ENCODE assay signal across 8 mouse cellular contexts in genomic region chr14:21830876-21831767, GRCm38 (mm10). TPM values are rescaled to one million over a fixed set of nuclear protein-coding genes. Genes with fewer than 3 reads are reported as not detected.
DNase-seq lines count a peak whose midpoint lies in the region; ATAC-seq and TF ChIP-seq lines count a peak whose summit lies in the region.

No protein-coding gene starts in this region.

- H3K4me3 ChIP-seq in embryonic facial prominence, embryonic 10.5 days: peak overlapping the region; percentile 96
- peak overlapping the region; percentile 97 for H3K4me3 ChIP-seq in intestine, postnatal 0 days (ENCODE audit: low read depth, low read length)
- H3K4me3 ChIP-seq in midbrain, embryonic 11.5 days (ENCODE audit: low read depth, low read length): peak overlapping the region; percentile 99

- ATAC-seq in granulocyte monocyte progenitor cell, adult 5-6 weeks (replicated peaks; ENCODE audit: poor library complexity, severe bottlenecking): peak; percentile 89
- peak; percentile 91 for ATAC-seq in intestine, postnatal 0 days
- ATAC-seq in midbrain, embryonic 11.5 days (ENCODE audit: low FRiP score): peak; percentile 99

- DNase-seq in adrenal gland, postnatal 14 days: peak; percentile 98
- DNase-seq in embryonic facial prominence, embryonic 10.5 days (ENCODE audit: low spot score): peak; percentile 97
- DNase-seq in left cerebral cortex, postnatal 4 days: peak; percentile 97
- DNase-seq in midbrain, embryonic 11.5 days (ENCODE audit: low spot score, missing footprints): peak; percentile 99
- DNase-seq in right cerebral cortex, postnatal 4 days: peak; percentile 91
- peak; percentile 96 for DNase-seq in yolk sac, embryonic 10.5 days (ENCODE audit: low spot score)

- no peaks in the 10 kb centered on the region for H3K27me3 ChIP-seq in embryonic facial prominence, embryonic 10.5 days (replicated peaks; ENCODE audit: low read depth, poor library complexity, severe bottlenecking)
- H3K27me3 ChIP-seq in intestine, postnatal 0 days (replicated peaks; ENCODE audit: control insufficient read depth, insufficient read depth, low read length): no peaks in the 10 kb centered on the region
- H3K27me3 ChIP-seq in midbrain, embryonic 11.5 days (ENCODE audit: control insufficient read depth, insufficient read depth, low read length): no peaks in the 10 kb centered on the region

- H3K36me3 ChIP-seq in embryonic facial prominence, embryonic 10.5 days (replicated peaks): peaks cover 33% of the 10 kb centered on the region
- H3K36me3 ChIP-seq in intestine, postnatal 0 days (ENCODE audit: control insufficient read depth, insufficient read depth): peaks cover 21% of the 10 kb centered on the region
- H3K36me3 ChIP-seq in midbrain, embryonic 11.5 days (ENCODE audit: control insufficient read depth, insufficient read depth, low read length): no peaks in the 10 kb centered on the region

- peak overlapping the region; percentile 100 for H3K27ac ChIP-seq in embryonic facial prominence, embryonic 10.5 days (replicated peaks)
- H3K27ac ChIP-seq in intestine, postnatal 0 days (ENCODE audit: low read depth, low read length): peak overlapping the region; percentile 97
- H3K27ac ChIP-seq in midbrain, embryonic 11.5 days (ENCODE audit: low read depth, low read length): peak overlapping the region; percentile 86

- under 1% methylated on average over 73 of the region's 73 CpGs for WGBS in embryonic facial prominence, embryonic 10.5 days
- under 1% methylated on average over 71 of the region's 73 CpGs for WGBS in intestine, postnatal 0 days
- WGBS in midbrain, embryonic 11.5 days: under 1% methylated on average over 70 of the region's 73 CpGs

- H3K4me1 ChIP-seq in embryonic facial prominence, embryonic 10.5 days: peaks cover 28% of the 10 kb centered on the region
- H3K4me1 ChIP-seq in intestine, postnatal 0 days (replicated peaks; ENCODE audit: control insufficient read depth, insufficient read depth, low read length): peaks cover 18% of the 10 kb centered on the region
- peaks cover 19% of the 10 kb centered on the region for H3K4me1 ChIP-seq in midbrain, embryonic 11.5 days (ENCODE audit: control insufficient read depth, insufficient read depth, low read length)

- peak; percentile 39 for TF ChIP-seq CTCF in intestine, postnatal 0 days (IDR thresholded peaks at IDR 0.05; ENCODE audit: low read depth)

- H3K9me3 ChIP-seq in embryonic facial prominence, embryonic 10.5 days: no peaks in the 10 kb centered on the region
- H3K9me3 ChIP-seq in intestine, postnatal 0 days (ENCODE audit: control insufficient read depth): no peaks in the 10 kb centered on the region
- no peaks in the 10 kb centered on the region for H3K9me3 ChIP-seq in midbrain, embryonic 11.5 days (ENCODE audit: control insufficient read depth, low read length)

- H3K4me2 ChIP-seq in intestine, postnatal 0 days (replicated peaks; ENCODE audit: low read depth): peak overlapping the region; percentile 75
- H3K4me2 ChIP-seq in midbrain, embryonic 11.5 days: peak overlapping the region; percentile 87

- intact Hi-C loops in left cerebral cortex, postnatal 4 days (cut with DNase I): loop anchor here (5.0 kb wide), 1 partner anchor 79 kb away; the partner anchor contains the start of genes Dusp13 and Samd8

- H3K9ac ChIP-seq in intestine, postnatal 0 days (ENCODE audit: low read depth, low read length): peak overlapping the region; percentile 94
- H3K9ac ChIP-seq in midbrain, embryonic 11.5 days (ENCODE audit: low read length): peak overlapping the region; percentile 94

RNA-seq across cellular contexts. Expression of gene Vdac2, which starts 6.1 kb away (rescaled TPM):
- 239 and 261 TPM in 2 replicates for total RNA-seq in adrenal gland, postnatal 14 days (2021)
- polyA plus RNA-seq in embryonic facial prominence, embryonic 10.5 days (2016; fragmentation: Nextera tagmentation; extraction: Ambion mirVana): 286 TPM in 2 replicates
- 212 and 291 TPM in 2 replicates for total RNA-seq in granulocyte monocyte progenitor cell, adult 5-6 weeks (2014; fragmentation: Nextera tagmentation)
- total RNA-seq in granulocyte monocyte progenitor cell, adult 5-6 weeks (2017): 386 and 388 TPM in 2 replicates
- 354 and 371 TPM in 2 replicates for polyA plus RNA-seq in intestine, postnatal 0 days (2015; fragmentation: Nextera tagmentation; extraction: Ambion mirVana)
- 100 to 1,000 TPM; 182 to 185 TPM for total RNA-seq in left cerebral cortex, postnatal 4 days (2021)
- 312 and 315 TPM in 2 replicates for polyA plus RNA-seq in midbrain, embryonic 11.5 days (2014; fragmentation: Nextera tagmentation; extraction: Ambion mirVana)

RNA-seq across cellular contexts. Expression of gene Comtd1, which starts 17.7 kb away (rescaled TPM):
- total RNA-seq in adrenal gland, postnatal 14 days (2021): 36.2 and 38.0 TPM in 2 replicates
- 17.4 and 18.3 TPM in 2 replicates for polyA plus RNA-seq in embryonic facial prominence, embryonic 10.5 days (2016; fragmentation: Nextera tagmentation; extraction: Ambion mirVana)
- 56.3 and 63.0 TPM in 2 replicates for total RNA-seq in granulocyte monocyte progenitor cell, adult 5-6 weeks (2014; fragmentation: Nextera tagmentation)
- total RNA-seq in granulocyte monocyte progenitor cell, adult 5-6 weeks (2017): 29.1 and 33.2 TPM in 2 replicates
- 67.3 and 70.5 TPM in 2 replicates for polyA plus RNA-seq in intestine, postnatal 0 days (2015; fragmentation: Nextera tagmentation; extraction: Ambion mirVana)
- 10 to 100 TPM; 41.5 to 52.5 TPM for total RNA-seq in left cerebral cortex, postnatal 4 days (2021)
- 11.8 and 12.6 TPM in 2 replicates for polyA plus RNA-seq in midbrain, embryonic 11.5 days (2014; fragmentation: Nextera tagmentation; extraction: Ambion mirVana)

Comparison
In these comparisons a context has a peak if more than half of its experiments do, and no peak if none do; other contexts are left out.
1. Peak in every context shown above with its lines: DNase-seq, ATAC-seq, H3K4me3 ChIP-seq and H3K27ac ChIP-seq.